Mouse (Mus musculus) kidney, postnatal 0 days (tissue): Measurements from ENCODE around the gene Coq5. TPM values are rescaled to one million over a fixed set of nuclear protein-coding genes. Genes with fewer than 3 reads are reported as not detected.

Experiments used
- ATAC-seq: fragments of 200-750 bp; cut with Nextera tagmentation; replicated peaks from 2 replicates; pipeline ENCODE4 v1.8.0; 2017; ENCODE audit warnings: low read depth, moderate number of reproducible peaks, moderate TSS enrichment, moderate library complexity; ENCODE audit not compliant: low FRiP score
- DNase-seq: peaks from one replicate; pipeline ENCODE4 v3.0.0-alpha.2; 2016; ENCODE audit warnings: low spot score
- H3K27ac ChIP-seq: fragments of 300-500 bp; sonication (generic); 2 replicates; pipeline ENCODE4 v1.5.1; 2014; ENCODE audit warnings: mild to moderate bottlenecking
- H3K27me3 ChIP-seq: fragments of 300-500 bp; sonication (generic); 2 replicates; pipeline ENCODE4 v1.6.1; 2014; ENCODE audit warnings: low read length, mixed read lengths; ENCODE audit not compliant: insufficient read depth
- H3K36me3 ChIP-seq: fragments of 300-500 bp; sonication (generic); 2 replicates; pipeline ENCODE4 v1.6.1; 2014; ENCODE audit warnings: low read length, mixed read lengths; ENCODE audit not compliant: insufficient read depth
- H3K4me1 ChIP-seq: fragments of 300-500 bp; sonication (generic); replicated peaks from 2 replicates; pipeline ENCODE4 v1.6.1; 2014; ENCODE audit warnings: antibody characterized with exemption, low read length, mixed read lengths; ENCODE audit not compliant: insufficient read depth
- H3K4me2 ChIP-seq: fragments of 300-500 bp; sonication (generic); 2 replicates; pipeline ENCODE4 v1.6.1; 2014; ENCODE audit warnings: mild to moderate bottlenecking, low read length, moderate library complexity, mixed read lengths
- H3K4me3 ChIP-seq: fragments of 300-500 bp; sonication (generic); replicated peaks from 2 replicates; pipeline ENCODE4 v1.5.1; 2014; ENCODE audit warnings: low read depth, low read length
- H3K9ac ChIP-seq: fragments of 300-500 bp; sonication (generic); 2 replicates; pipeline ENCODE4 v1.6.1; 2014; ENCODE audit warnings: low read depth, low read length
- H3K9me3 ChIP-seq: fragments of 300-500 bp; sonication (generic); replicated peaks from 2 replicates; pipeline ENCODE4 v1.6.1; 2016; ENCODE audit warnings: low read length, inconsistent platforms, mixed read lengths
- CTCF ChIP-seq: IDR thresholded peaks from 2 replicates; pipeline ENCODE4 v1.5.1; 2016; ENCODE audit warnings: antibody characterized with exemption, low read depth, mild to moderate bottlenecking, moderate library complexity
- WGBS: fragments of 180-500 bp; shearing (Covaris S2); extraction: QIAGEN DNeasy Blood & Tissue Kit; methylation state at CpG from one replicate; pipeline ENCODE4 v1.1.7; 2014; 5-methylcytosine and 5-hydroxymethylcytosine counted together
- polyA plus RNA-seq: library from polyadenylated mRNA; unstranded; fragments of >200 nt; fragmentation: Nextera tagmentation; extraction: Ambion mirVana; gene quantifications from 2 replicates; pipeline ENCODE4 v1.2.1, GENCODE M21; 2015

The Coq5 gene
- polyA plus RNA-seq, 1 experiment from 2014 or later: 44.7 TPM

DNA sequence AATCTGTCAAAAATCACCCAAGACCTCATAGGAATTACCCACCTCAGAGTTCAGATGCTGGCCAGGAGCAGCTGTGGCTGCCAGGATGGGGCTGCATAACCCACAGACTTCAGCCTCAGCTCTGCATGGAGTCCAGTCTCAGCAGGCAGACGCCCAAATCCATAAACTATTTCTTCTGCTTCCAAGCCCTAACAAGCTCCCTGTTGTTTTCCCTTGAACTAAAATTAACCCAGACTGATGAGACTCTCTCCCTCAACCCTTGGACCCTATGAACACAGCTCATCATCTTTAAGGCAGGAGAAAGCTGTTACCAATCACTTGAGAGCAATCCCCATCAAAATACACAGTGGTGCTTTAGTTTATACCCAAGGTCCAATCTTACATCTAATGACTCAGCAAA lies 24.0 kb upstream of the Coq5 start:
- no peak for ATAC-seq
- 90% methylated on average over 1 of the region's 1 CpGs for WGBS
- DNase-seq: no peak
- Histone ChIP-seq H3K9ac (no peak overlapping the region), H3K9me3 (no peaks in the 10 kb centered on the region), H3K4me3 (no peak overlapping the region), H3K4me2 (no peak overlapping the region), H3K27ac (no peak overlapping the region), H3K36me3 (peaks cover 46% of the 10 kb centered on the region), H3K4me1 (no peaks in the 10 kb centered on the region), H3K27me3 (no peaks in the 10 kb centered on the region)
- TF ChIP-seq CTCF: no peak

DNA sequence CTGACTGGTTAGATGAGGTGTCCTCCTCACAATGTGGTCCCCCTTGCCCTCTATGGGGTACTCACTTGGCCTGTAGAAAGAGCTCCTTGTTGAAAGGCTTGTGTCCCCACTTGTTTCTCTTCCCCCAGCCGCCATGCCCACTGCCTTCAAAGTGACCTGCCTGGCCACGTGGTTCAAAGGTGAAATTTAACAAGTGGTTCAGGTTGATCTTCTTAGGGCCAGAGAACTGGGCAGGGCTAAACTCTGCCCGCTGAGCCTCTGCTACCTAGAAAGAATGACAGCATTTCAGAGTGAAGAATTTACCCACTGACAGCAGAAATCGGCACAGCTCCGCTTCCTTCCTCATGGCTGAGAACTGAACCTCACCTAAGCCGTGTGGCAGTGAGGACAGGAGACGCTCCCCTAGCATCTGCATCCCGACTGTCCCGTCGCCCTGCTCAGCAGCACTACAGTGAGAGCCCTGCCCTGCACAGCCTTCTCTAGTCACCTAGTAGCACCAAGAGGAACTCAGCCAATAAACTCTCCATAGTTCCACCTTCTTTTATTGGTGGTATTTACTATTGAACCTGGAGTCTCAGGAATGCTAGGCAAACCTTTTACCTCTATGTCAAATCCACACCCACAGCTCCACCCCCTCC lies 22.4 kb upstream of the Coq5 start:
- ATAC-seq: no peak
- Histone ChIP-seq H3K27me3 (no peaks in the 10 kb centered on the region), H3K4me1 (no peaks in the 10 kb centered on the region), H3K9ac (no peak overlapping the region), H3K27ac (no peak overlapping the region), H3K4me3 (no peak overlapping the region), H3K9me3 (no peaks in the 10 kb centered on the region), H3K4me2 (no peak overlapping the region), H3K36me3 (peaks cover 34% of the 10 kb centered on the region)
- TF ChIP-seq CTCF: no peak
- WGBS: 86% methylated on average over 10 of the region's 10 CpGs
- DNase-seq: no peak

DNA sequence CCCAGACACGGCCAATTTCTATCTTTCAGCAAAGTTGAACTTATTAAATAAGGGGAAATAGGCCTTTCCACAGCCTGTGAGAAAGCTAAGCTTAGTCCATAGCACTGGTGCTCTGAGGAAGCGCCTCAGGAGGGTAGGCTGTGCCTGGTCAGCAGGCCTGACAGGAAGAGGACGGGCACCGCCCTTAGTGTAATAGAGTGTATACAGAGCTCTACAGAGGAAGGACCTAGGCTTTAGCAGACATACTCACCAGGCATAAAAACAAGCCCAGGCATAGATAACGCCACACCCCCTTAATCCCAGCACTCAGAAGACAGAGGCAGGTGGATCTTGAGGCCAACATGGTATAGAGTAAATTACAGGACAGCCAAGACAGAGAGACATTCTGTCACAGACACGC lies 19.1 kb upstream of the Coq5 start:
- Histone ChIP-seq H3K27me3 (no peaks in the 10 kb centered on the region), H3K9me3 (no peaks in the 10 kb centered on the region), H3K4me1 (no peaks in the 10 kb centered on the region), H3K4me3 (no peak overlapping the region), H3K36me3 (peaks cover 38% of the 10 kb centered on the region), H3K9ac (no peak overlapping the region), H3K4me2 (no peak overlapping the region), H3K27ac (no peak overlapping the region)
- no peak for ATAC-seq
- WGBS: 85% methylated on average over 6 of the region's 6 CpGs
- TF ChIP-seq CTCF: no peak
- DNase-seq: no peak

DNA sequence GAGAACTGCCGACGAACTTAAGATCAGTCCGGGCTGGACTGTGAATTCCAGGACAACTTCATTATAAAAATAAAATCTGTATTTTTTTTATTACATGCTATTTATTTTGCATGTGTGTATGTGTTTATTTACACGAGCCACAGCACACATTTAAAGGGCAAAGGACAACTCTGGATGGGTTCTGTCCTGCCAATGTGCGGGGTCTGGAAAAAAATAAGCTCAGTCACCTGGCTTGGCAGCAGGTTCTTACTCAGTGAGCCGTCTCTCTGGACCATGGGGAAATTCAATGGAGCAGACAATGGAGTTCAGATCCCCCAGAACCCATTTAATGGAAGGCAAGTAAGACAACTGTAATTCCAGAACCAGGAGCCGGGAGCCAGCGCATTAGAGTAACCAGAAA lies 18.3 kb upstream of the Coq5 start:
- no peaks in the 10 kb centered on the region for H3K9me3 ChIP-seq
- peaks cover 31% of the 10 kb centered on the region for H3K36me3 ChIP-seq
- no peak overlapping the region for H3K27ac ChIP-seq
- no peak for TF ChIP-seq CTCF
- 83% methylated on average over 8 of the region's 8 CpGs for WGBS
- ATAC-seq (no peak), DNase-seq (no peak)
- H3K27me3 ChIP-seq: no peaks in the 10 kb centered on the region
- H3K4me2 ChIP-seq: no peak overlapping the region
- H3K4me1 ChIP-seq: no peaks in the 10 kb centered on the region
- no peak overlapping the region for H3K4me3 ChIP-seq
- no peak overlapping the region for H3K9ac ChIP-seq

DNA sequence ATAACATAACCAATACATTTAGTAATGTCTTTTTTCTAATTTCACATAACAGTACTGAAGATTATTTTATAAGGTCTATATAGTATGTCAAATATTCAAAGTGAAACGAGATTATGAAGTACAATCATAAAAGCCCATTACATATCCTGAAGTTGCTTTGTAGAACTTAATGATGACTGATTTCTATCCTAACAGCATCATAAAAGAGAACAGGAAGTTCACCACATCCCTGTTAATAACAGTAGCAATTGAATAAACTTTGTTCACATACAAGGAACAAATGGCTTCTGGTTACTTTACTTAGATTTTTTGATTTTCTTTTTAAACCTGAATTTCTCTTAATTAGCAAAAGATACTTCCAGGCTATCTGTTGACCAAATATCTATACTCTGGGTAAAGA lies 17.6 kb upstream of the Coq5 start:
- peaks cover 23% of the 10 kb centered on the region for H3K36me3 ChIP-seq
- H3K4me2 ChIP-seq: no peak overlapping the region
- DNase-seq (no peak), ATAC-seq (no peak)
- H3K4me3 ChIP-seq: no peak overlapping the region
- no peak overlapping the region for H3K9ac ChIP-seq
- H3K4me1 ChIP-seq: no peaks in the 10 kb centered on the region
- WGBS: 75% methylated on average over 1 of the region's 1 CpGs
- H3K27ac ChIP-seq: no peak overlapping the region
- H3K27me3 ChIP-seq: no peaks in the 10 kb centered on the region
- H3K9me3 ChIP-seq: no peaks in the 10 kb centered on the region
- no peak for TF ChIP-seq CTCF

DNA sequence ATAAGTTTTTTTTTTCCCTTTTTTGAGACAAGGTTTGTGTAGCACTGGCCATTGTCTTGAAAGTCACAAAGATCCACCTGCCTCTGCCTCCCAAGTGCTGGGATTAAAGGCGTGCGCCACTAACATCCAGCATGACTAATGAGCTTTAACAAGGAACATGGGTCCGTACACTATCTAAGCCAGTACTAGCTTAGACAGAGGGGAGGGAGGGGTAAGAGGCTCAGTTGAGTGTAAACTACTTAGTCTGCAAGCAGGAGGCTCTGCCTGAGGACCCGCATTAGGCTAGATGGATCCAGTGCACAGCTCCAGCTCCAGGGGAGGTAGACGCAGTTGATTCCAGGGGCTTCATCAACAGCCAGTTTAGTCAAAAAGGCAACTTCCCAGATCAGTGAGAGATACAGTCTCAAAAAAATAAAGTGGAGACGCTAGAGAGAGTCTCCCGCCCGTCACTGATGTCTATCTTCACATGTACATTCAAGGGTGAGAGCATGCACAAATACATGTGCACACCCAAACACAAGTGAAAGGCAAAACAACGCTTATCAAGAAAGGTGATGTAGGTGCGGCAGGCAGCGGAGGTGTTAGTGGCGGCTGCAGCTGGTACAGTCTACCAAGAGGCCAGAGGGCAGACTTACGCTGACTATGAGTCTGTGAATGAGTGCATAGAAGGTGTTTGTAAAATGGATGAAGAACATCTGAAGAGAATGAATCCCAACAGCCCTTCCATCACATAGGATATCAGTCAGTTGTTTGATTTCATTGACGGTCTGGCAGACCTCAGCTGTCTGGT lies 16.8 kb upstream of the Coq5 start:
- DNase-seq (no peak), ATAC-seq (no peak)
- Histone ChIP-seq H3K36me3 (peaks cover 15% of the 10 kb centered on the region; the same call in 1 of the 2 replicates), H3K9me3 (no peaks in the 10 kb centered on the region), H3K27ac (no peak overlapping the region), H3K9ac (no peak overlapping the region), H3K27me3 (no peaks in the 10 kb centered on the region), H3K4me1 (no peaks in the 10 kb centered on the region), H3K4me2 (no peak overlapping the region), H3K4me3 (no peak overlapping the region)
- TF ChIP-seq CTCF: no peak
- WGBS: 86% methylated on average over 14 of the region's 14 CpGs
